Mouse (Mus musculus): ENCODE results near the gene Nemp2. TPM values are rescaled to one million over a fixed set of nuclear protein-coding genes. Genes with fewer than 3 reads are reported as not detected.
"Not testable (repeated sequence)": the region's sequence is repeated elsewhere in the genome, so short reads cannot be mapped to it uniquely, and the experiment has no call there.

The Nemp2 gene
- polyA plus RNA-seq, 1 experiment, result 6.6 TPM

- Histone ChIP-seq H3K4me1 (ENCODE audit: control insufficient read depth, insufficient read depth, low read length) (no peaks in the 10 kb centered on the region), H3K27ac (ENCODE audit: insufficient read depth, low read length) (no peak overlapping the region), H3K4me3 (ENCODE audit: insufficient read depth, low read length) (no peak overlapping the region)
- TF ChIP-seq POLR2A (IDR thresholded peaks at IDR 0.05; ENCODE audit: low read depth, low read length), result no peak
- TF ChIP-seq CTCF (IDR thresholded peaks at IDR 0.05; ENCODE audit: borderline replicate concordance, insufficient read depth, low read length), result no peak
Measured at GRCm38 (mm10) chr1:52675561-52676551, 45.4 kb downstream of the Nemp2 start.

- H3K27ac ChIP-seq (ENCODE audit: insufficient read depth, low read length), result no peak overlapping the region
- TF ChIP-seq POLR2A (IDR thresholded peaks at IDR 0.05; ENCODE audit: low read depth, low read length) (no peak), CTCF (IDR thresholded peaks at IDR 0.05; ENCODE audit: borderline replicate concordance, insufficient read depth, low read length) (no peak)
- no peaks in the 10 kb centered on the region for H3K4me1 ChIP-seq (ENCODE audit: control insufficient read depth, insufficient read depth, low read length)
- no peak overlapping the region for H3K4me3 ChIP-seq (ENCODE audit: insufficient read depth, low read length)
Measured at GRCm38 (mm10) chr1:52676621-52677020, 46.1 kb downstream of the Nemp2 start.

- no peaks in the 10 kb centered on the region for H3K4me1 ChIP-seq (ENCODE audit: control insufficient read depth, insufficient read depth, low read length)
- H3K4me3 ChIP-seq (ENCODE audit: insufficient read depth, low read length), result no peak overlapping the region
- no peak for TF ChIP-seq POLR2A (IDR thresholded peaks at IDR 0.05; ENCODE audit: low read depth, low read length)
- no peak for TF ChIP-seq CTCF (IDR thresholded peaks at IDR 0.05; ENCODE audit: borderline replicate concordance, insufficient read depth, low read length)
- H3K27ac ChIP-seq (ENCODE audit: insufficient read depth, low read length), result no peak overlapping the region
Measured at GRCm38 (mm10) chr1:52683550-52683949, 53.0 kb downstream of the Nemp2 start.

- Histone ChIP-seq H3K27ac (ENCODE audit: insufficient read depth, low read length) (no peak overlapping the region), H3K4me1 (ENCODE audit: control insufficient read depth, insufficient read depth, low read length) (no peaks in the 10 kb centered on the region), H3K4me3 (ENCODE audit: insufficient read depth, low read length) (no peak overlapping the region)
- TF ChIP-seq POLR2A (IDR thresholded peaks at IDR 0.05; ENCODE audit: low read depth, low read length) (no peak), CTCF (IDR thresholded peaks at IDR 0.05; ENCODE audit: borderline replicate concordance, insufficient read depth, low read length) (no peak)
Measured at GRCm38 (mm10) chr1:52687636-52688035, 57.1 kb downstream of the Nemp2 start.

GRCm38 (mm10) chr1:52694456-52694855 is 64.0 kb downstream of the Nemp2 start:
- H3K27ac ChIP-seq (ENCODE audit: insufficient read depth, low read length); H3K4me1 ChIP-seq (ENCODE audit: control insufficient read depth, insufficient read depth, low read length); H3K4me3 ChIP-seq (ENCODE audit: insufficient read depth, low read length): not testable (repeated sequence)

Other genes with a start within 250 kb of the Nemp2 start
- gene Nab1, start 130.0 kb upstream of the Nemp2 start, polyA plus RNA-seq (2011; ENCODE audit: insufficient read length, low read depth, missing spikeins), result 55.1 and 75.8 TPM in 2 replicates
- gene Mfsd6, start 96.8 kb downstream of the Nemp2 start, polyA plus RNA-seq (2011; ENCODE audit: insufficient read length, low read depth, missing spikeins), result 2.1 and 2.8 TPM in 2 replicates
- gene Inpp1, start 187.0 kb downstream of the Nemp2 start, polyA plus RNA-seq (2011; ENCODE audit: insufficient read length, low read depth, missing spikeins), result 11.7 and 13.7 TPM in 2 replicates
- gene Hibch, start 214.2 kb downstream of the Nemp2 start, polyA plus RNA-seq (2011; ENCODE audit: insufficient read length, low read depth, missing spikeins), result 21.3 and 23.9 TPM in 2 replicates

Measured in embryonic fibroblast, embryonic 13.5 days (primary cell).